Mouse (Mus musculus): ENCODE data around the gene Xbp1.

DNA sequence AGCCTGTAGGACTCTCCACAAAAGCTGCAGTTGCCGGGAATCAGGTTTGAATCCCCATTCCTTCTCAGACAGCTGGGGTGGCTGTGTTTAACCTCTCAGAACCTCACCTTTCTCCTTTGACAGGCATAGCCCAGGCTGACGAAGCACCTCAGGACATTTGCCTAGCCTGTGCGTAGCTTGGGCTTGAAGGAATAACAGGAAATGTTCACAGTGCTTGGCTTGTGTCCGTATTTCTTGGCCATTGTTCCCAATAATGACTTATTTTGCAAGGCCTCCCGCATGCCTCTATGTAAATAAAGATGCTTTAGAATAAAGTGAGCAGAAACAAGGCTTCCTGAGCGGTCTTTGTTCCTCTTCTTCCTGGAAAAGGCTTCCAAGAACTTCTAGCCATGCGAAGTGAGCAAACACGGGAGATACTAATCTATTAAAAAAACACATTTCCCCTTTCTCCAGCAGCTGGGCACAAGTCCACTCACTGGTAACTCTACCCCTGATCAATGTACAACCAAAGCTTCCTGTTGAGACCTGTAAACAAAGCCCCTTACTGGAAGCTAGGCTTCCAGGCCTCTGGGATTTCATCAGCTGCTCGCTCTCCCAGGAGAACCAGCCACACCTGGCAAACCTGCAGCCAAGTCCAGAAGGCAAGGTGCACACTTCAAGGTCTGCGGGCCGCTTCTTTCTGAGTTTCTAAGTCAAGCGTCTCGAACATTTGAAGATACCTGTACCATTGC, 21.4 kb upstream of the Xbp1 start:
- no peak for TF ChIP-seq CTCF (conservative IDR thresholded peaks at IDR 0.05 in 1 of 2, IDR thresholded peaks at IDR 0.05 in 1 of 2; ENCODE audit: low read depth in 2 of 2, low read length in 2 of 2)
- TF ChIP-seq UBTF (IDR thresholded peaks at IDR 0.05; ENCODE audit: low read depth, low read length), result no peak
- TF ChIP-seq POLR2A (IDR thresholded peaks at IDR 0.05; ENCODE audit: low read depth, low read length), result no peak
- no peak for TF ChIP-seq RCOR1 (conservative IDR thresholded peaks at IDR 0.05; ENCODE audit: low read depth, low read length)
- no peak for TF ChIP-seq HCFC1 (IDR thresholded peaks at IDR 0.05; ENCODE audit: low read depth, low read length)
- no peak for TF ChIP-seq ZC3H11A (IDR thresholded peaks at IDR 0.05; ENCODE audit: low read depth, low read length)
- TF ChIP-seq BHLHE40 (IDR thresholded peaks at IDR 0.05; ENCODE audit: low read depth, low read length), result no peak
- TF ChIP-seq EP300 (IDR thresholded peaks at IDR 0.05; ENCODE audit: low read length), result no peak
- TF ChIP-seq ELF1 (IDR thresholded peaks at IDR 0.05; ENCODE audit: low read depth, low read length), result no peak
- no peak for TF ChIP-seq SMC3 (IDR thresholded peaks at IDR 0.05; ENCODE audit: low read depth, low read length)
- TF ChIP-seq ZMIZ1 (IDR thresholded peaks at IDR 0.05; ENCODE audit: low read depth, low read length), result no peak
- no peak for TF ChIP-seq RAD21 (IDR thresholded peaks at IDR 0.05; ENCODE audit: low read depth, low read length)
